Mouse (Mus musculus): ENCODE data around the gene Tbc1d30.

DNA sequence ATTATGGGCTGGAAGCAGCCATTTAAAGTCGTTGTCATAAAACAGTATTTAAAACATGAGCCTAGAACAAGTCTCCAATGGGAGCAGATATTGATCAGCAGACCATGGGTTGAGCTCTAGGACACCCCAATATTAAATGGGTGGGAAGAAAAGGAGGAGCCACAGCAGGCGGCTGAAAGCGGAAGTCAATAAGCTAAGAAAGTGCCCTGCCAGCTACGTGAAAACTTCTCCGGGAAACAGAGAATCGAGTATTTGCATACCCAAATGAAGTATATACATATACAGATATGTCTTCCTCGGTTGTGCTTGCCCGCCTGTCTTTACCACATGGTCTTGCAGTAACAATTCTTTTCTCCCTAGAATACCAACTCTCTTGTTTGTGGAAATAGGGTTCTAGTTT lies 96.7 kb downstream of the Tbc1d30 start:
- no peak for TF ChIP-seq CTCF (IDR thresholded peaks at IDR 0.05; ENCODE audit: control insufficient read depth, insufficient read depth, insufficient replicate concordance, low read depth, low read length)
- no peak for TF ChIP-seq POLR2A (IDR thresholded peaks at IDR 0.05; ENCODE audit: control insufficient read depth, low read depth, low read length)
